Mouse (Mus musculus) stomach, embryonic 16.5 days (tissue): ENCODE measurements around the gene Sdc4. TPM values are rescaled to one million over a fixed set of nuclear protein-coding genes. Genes with fewer than 3 reads are reported as not detected.

Source experiments
- ATAC-seq: fragments of 200-750 bp; cut with Nextera tagmentation; 2 replicates; pipeline ENCODE4 v1.8.0; 2017; ENCODE audit warnings: moderate number of reproducible peaks, moderate TSS enrichment; ENCODE audit not compliant: insufficient read depth, low FRiP score
- H3K27ac ChIP-seq: fragments of 300-500 bp; sonication (generic); 2 replicates; pipeline ENCODE4 v1.5.1; 2014; ENCODE audit warnings: low read length
- H3K27me3 ChIP-seq: fragments of 300-500 bp; sonication (generic); 2 replicates; pipeline ENCODE4 v1.6.1; 2014; ENCODE audit warnings: low read length, control low read depth, mixed read lengths; ENCODE audit not compliant: control insufficient read depth, insufficient read depth
- H3K36me3 ChIP-seq: fragments of 300-500 bp; sonication (generic); 2 replicates; pipeline ENCODE4 v1.6.1; 2014; ENCODE audit warnings: low read length; ENCODE audit not compliant: control insufficient read depth, insufficient read depth
- H3K4me1 ChIP-seq: fragments of 300-500 bp; sonication (generic); 2 replicates; pipeline ENCODE4 v1.6.1; 2014; ENCODE audit warnings: low read length, control low read depth, mixed read lengths; ENCODE audit not compliant: control insufficient read depth, insufficient read depth
- H3K4me2 ChIP-seq: fragments of 300-500 bp; sonication (generic); 2 replicates; pipeline ENCODE4 v1.6.1; 2014; ENCODE audit warnings: low read depth, low read length, mixed read lengths
- H3K4me3 ChIP-seq: fragments of 300-500 bp; sonication (generic); replicated peaks from 2 replicates; pipeline ENCODE4 v1.5.1; 2014; ENCODE audit warnings: mild to moderate bottlenecking, low read length
- H3K9ac ChIP-seq: fragments of 300-500 bp; sonication (generic); 2 replicates; pipeline ENCODE4 v1.6.1; 2014; ENCODE audit warnings: low read length
- H3K9me3 ChIP-seq: fragments of 300-500 bp; sonication (generic); replicated peaks from 2 replicates; pipeline ENCODE4 v1.6.1; 2016; ENCODE audit warnings: low read length, control low read depth; ENCODE audit not compliant: control insufficient read depth
- WGBS: fragments of 180-500 bp; shearing (Covaris S2); extraction: QIAGEN DNeasy Blood & Tissue Kit; methylation state at CpG from one replicate; pipeline ENCODE4 v1.1.7; 2014; 5-methylcytosine and 5-hydroxymethylcytosine counted together
- polyA plus RNA-seq: library from polyadenylated mRNA; unstranded; fragments of >200 nt; fragmentation: Nextera tagmentation; extraction: Ambion mirVana; gene quantifications from 2 replicates; pipeline ENCODE4 v1.2.1, GENCODE M21; 2015

Gene Sdc4
- polyA plus RNA-seq, 1 experiment from 2014 or later, result 150 TPM

DNA sequence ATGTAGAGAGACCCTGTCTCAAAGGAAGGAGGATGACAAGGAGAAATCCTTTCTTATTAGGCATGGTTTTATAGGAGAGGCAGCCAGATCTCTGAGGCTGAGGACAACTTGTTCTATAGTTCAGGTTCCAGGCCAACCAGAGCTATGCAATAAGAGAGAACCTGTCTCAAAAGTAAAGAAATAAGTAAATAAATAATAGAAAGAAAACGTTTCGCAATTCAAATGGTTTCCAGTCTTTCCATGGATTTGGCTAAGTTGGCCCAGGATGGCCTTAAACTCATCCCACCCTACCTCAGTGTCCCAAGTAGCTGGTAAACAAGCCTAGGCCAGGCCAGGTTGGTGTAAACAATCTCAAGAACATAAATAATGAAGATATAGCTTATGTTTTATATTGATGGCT lies 1.0 kb upstream of the Sdc4 start:
- no peaks in the 10 kb centered on the region for H3K9me3 ChIP-seq
- H3K36me3 ChIP-seq, result no peaks in the 10 kb centered on the region
- WGBS, result 71% methylated on average over 2 of the region's 2 CpGs
- H3K4me3 ChIP-seq, result no peak overlapping the region
- no peaks in the 10 kb centered on the region for H3K27me3 ChIP-seq
- H3K9ac ChIP-seq, result no peak overlapping the region
- H3K4me2 ChIP-seq, result no peak overlapping the region
- H3K27ac ChIP-seq, result no peak overlapping the region
- peaks cover 34% of the 10 kb centered on the region for H3K4me1 ChIP-seq
- no peak for ATAC-seq

DNA sequence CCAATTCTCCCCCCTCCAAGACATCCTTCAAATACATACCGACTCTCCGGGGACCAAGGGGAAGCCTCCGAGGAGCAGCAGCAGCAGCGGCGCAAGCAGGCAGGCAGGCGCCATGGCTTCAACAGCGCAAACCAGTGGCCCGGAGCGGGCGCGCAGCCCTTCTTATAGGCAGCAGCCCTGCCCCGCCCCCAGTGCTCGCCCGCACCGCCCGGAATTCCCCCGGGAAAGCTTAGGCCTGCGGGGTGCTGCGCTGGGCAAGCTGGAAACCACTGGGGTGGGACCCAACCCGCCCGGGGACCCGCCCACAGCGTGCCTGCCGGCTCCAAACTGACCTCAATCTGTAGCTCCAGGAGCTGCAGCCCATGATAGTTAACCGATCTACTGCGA lies 643 bp downstream of the Sdc4 start:
- H3K4me3 ChIP-seq, result peak overlapping the region; percentile 70
- peaks cover 34% of the 10 kb centered on the region for H3K4me1 ChIP-seq
- no peaks in the 10 kb centered on the region for H3K9me3 ChIP-seq
- H3K9ac ChIP-seq, result peak overlapping the region; percentile 81
- H3K4me2 ChIP-seq, result peak overlapping the region; percentile 60
- H3K36me3 ChIP-seq, result no peaks in the 10 kb centered on the region
- peak; percentile 93 for ATAC-seq
- 0% methylated on average over 26 of the region's 26 CpGs for WGBS
- H3K27me3 ChIP-seq, result no peaks in the 10 kb centered on the region
- H3K27ac ChIP-seq, result peak overlapping the region; percentile 86

DNA sequence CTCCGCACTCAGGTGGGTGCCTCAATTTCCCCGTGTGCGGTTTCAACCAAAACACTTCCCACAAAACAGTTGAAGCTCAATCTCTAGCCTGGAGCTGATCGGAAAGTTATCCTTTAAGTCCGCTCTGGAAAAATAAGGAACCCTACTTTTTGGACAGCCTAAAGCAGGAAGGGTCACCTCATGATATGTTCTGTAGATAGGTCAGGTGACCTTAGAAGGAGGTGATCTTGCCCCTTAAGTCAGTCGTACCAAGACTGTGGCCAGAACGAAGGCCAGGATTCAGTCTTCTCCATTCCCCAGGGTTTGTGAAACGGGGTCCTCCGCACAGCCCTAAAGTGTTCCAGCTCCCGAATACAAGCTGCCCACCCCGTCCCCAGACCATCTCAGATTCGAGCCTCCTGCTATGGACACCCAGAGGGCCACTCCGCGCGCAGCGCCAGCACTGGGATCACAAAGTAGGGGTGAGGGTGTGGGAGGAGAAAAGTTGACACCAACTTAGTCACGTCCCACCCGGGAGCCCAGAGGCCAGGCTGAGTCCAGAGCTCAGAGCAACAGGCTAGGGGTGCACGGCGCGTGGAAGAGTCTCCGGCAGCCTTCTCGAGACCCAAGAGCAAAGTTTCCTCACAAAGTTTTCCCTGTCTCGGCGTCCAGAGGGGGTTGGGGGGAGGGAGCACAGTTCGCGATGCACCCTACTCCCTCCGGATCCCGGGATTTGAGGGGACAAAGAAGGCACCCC lies 1.2 kb downstream of the Sdc4 start:
- peak overlapping the region; percentile 86 for H3K27ac ChIP-seq
- WGBS, result 2% methylated on average over 29 of the region's 29 CpGs
- H3K9ac ChIP-seq, result peak overlapping the region; percentile 81
- peak overlapping the region; percentile 60 for H3K4me2 ChIP-seq
- no peaks in the 10 kb centered on the region for H3K9me3 ChIP-seq
- H3K4me1 ChIP-seq, result peaks cover 39% of the 10 kb centered on the region
- no peaks in the 10 kb centered on the region for H3K36me3 ChIP-seq
- peak; percentile 61 for ATAC-seq
- no peaks in the 10 kb centered on the region for H3K27me3 ChIP-seq
- peak overlapping the region; percentile 70 for H3K4me3 ChIP-seq

DNA sequence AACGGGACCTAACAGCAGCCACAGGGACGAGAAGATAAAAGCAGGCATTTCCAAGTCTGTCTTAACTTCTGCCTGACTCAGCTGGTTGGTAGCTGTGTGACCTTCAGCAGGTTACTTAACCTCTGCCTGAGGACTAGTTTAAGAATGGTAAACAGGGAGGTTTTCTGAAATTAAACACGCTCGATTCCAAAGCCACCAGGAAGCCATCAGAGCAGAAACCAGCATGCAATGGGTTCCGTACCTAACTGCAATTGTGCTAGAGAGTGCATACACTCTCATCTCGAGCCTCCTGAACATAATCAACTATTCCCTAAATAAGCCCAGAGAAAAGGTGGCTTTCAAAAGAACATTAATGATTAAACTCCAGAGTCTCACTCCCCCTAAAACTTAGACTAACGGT lies 2.0 kb downstream of the Sdc4 start:
- no peak for ATAC-seq
- Histone ChIP-seq H3K4me2 (peak overlapping the region; percentile 60), H3K4me3 (peak overlapping the region; percentile 70), H3K27ac (peak overlapping the region; percentile 86), H3K27me3 (no peaks in the 10 kb centered on the region), H3K9ac (peak overlapping the region; percentile 81), H3K36me3 (no peaks in the 10 kb centered on the region), H3K9me3 (no peaks in the 10 kb centered on the region), H3K4me1 (peaks cover 46% of the 10 kb centered on the region)
- WGBS, result 30% methylated on average over 7 of the region's 7 CpGs

DNA sequence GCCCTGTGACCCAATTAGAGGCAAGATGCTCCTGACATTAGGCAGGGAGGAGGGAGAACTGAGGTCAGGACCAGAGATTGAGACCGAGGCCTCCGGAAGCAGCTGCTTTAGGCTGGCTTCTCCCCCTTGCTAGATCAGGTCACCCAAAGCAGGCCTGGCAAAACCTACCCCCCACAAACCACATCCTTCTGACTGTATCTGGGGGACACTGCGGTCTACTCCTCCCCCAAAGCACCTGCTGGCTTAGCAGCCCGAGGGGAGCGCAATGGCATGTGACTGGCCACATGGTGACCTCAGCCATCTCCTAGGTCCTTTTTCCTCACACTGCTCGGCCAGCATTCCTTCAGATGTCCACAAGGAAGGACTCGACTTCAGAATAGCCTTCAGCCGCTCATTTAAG lies 2.5 kb downstream of the Sdc4 start:
- Histone ChIP-seq H3K27me3 (no peaks in the 10 kb centered on the region), H3K27ac (peak overlapping the region; percentile 86), H3K4me3 (peak overlapping the region; percentile 70), H3K36me3 (no peaks in the 10 kb centered on the region), H3K9me3 (no peaks in the 10 kb centered on the region), H3K9ac (peak overlapping the region; percentile 81), H3K4me2 (peak overlapping the region; percentile 60), H3K4me1 (peaks cover 51% of the 10 kb centered on the region)
- no peak for ATAC-seq
- WGBS, result 39% methylated on average over 8 of the region's 8 CpGs

DNA sequence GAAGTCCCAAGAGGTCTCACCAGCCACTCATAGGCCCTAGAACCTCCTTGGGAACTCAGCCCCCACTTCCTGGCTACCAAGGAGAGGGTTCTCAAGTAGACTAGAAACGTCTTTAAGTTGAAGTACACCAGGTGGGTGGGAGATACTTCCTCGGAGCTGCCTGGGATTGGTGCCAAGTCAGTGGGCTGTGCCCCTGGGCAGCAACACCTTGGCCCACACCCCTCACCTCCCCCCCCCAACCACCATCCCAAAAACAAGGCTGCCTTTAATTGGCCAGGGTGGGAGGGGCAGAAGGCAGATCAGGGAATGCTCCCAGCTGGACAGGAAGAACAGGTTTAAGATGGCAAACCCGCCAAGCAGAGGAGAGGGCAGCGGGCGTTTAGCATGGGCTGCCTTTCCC lies 3.4 kb downstream of the Sdc4 start:
- peak overlapping the region; percentile 60 for H3K4me2 ChIP-seq
- H3K4me3 ChIP-seq, result peak overlapping the region; percentile 70
- H3K4me1 ChIP-seq, result peaks cover 59% of the 10 kb centered on the region
- H3K9me3 ChIP-seq, result no peaks in the 10 kb centered on the region
- 45% methylated on average over 5 of the region's 5 CpGs for WGBS
- no peak for ATAC-seq
- no peak overlapping the region for H3K9ac ChIP-seq
- peak overlapping the region; percentile 86 for H3K27ac ChIP-seq
- no peaks in the 10 kb centered on the region for H3K27me3 ChIP-seq
- H3K36me3 ChIP-seq, result no peaks in the 10 kb centered on the region

DNA sequence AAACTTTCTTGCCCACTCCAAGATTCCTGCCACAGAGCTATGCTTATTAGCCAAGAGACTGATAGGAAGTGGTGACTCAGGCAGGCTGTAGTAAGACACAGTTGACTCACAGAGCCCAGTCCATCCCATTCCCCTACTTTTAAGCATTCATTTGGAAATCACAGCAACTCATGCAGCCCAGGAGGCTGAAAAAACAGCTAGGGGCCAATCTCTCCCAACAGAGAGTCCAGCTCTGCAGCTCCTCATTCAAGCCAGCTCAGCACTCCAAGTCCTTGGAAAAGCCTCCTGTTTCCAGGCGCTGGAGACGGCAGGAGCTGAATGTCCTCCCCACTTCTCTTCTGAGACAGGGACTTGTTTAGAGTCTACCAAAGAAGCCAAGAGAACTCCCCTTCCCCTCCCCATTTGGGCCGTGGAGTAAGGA lies 4.7 kb downstream of the Sdc4 start:
- no peak overlapping the region for H3K9ac ChIP-seq
- H3K27ac ChIP-seq, result peak overlapping the region; percentile 58
- H3K4me3 ChIP-seq, result no peak overlapping the region; the same call in 1 of the 2 replicates

DNA sequence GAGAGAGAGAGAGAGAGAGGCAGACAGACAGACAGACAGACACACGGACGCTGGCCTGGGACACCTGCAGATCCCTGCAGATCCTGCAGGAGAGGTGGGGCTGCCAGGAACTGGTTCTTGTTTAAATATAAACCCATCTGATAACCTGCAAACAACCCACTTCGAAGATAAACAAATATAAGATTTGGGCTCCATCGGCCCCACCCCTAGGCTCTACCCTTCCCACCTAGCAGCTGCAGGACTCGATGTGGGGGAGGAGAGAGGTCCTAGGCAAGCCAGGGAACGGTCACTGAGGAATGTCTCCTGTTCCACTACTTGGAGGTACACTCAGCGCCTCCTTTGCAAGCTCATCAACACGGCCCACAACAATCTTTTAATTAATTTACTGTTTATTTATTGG lies 5.4 kb downstream of the Sdc4 start:
- H3K27ac ChIP-seq, result peak overlapping the region; percentile 91
- no peak overlapping the region for H3K9ac ChIP-seq
- no peaks in the 10 kb centered on the region for H3K9me3 ChIP-seq
- H3K36me3 ChIP-seq, result no peaks in the 10 kb centered on the region
- H3K27me3 ChIP-seq, result no peaks in the 10 kb centered on the region
- no peak overlapping the region; the same call in 1 of the 2 replicates for H3K4me3 ChIP-seq
- peaks cover 75% of the 10 kb centered on the region for H3K4me1 ChIP-seq
- WGBS, result 39% methylated on average over 8 of the region's 8 CpGs
- peak; percentile 41 for ATAC-seq
- H3K4me2 ChIP-seq, result peak overlapping the region; percentile 60; the same call in 1 of the 2 replicates

More for the DNA sequence above, 4.7 kb downstream of the Sdc4 start:
- H3K9me3 ChIP-seq, result no peaks in the 10 kb centered on the region
- H3K27me3 ChIP-seq, result no peaks in the 10 kb centered on the region
- 54% methylated on average over 3 of the region's 3 CpGs for WGBS
- H3K4me2 ChIP-seq, result peak overlapping the region; percentile 60
- no peak for ATAC-seq
- no peaks in the 10 kb centered on the region for H3K36me3 ChIP-seq
- peaks cover 71% of the 10 kb centered on the region for H3K4me1 ChIP-seq

DNA sequence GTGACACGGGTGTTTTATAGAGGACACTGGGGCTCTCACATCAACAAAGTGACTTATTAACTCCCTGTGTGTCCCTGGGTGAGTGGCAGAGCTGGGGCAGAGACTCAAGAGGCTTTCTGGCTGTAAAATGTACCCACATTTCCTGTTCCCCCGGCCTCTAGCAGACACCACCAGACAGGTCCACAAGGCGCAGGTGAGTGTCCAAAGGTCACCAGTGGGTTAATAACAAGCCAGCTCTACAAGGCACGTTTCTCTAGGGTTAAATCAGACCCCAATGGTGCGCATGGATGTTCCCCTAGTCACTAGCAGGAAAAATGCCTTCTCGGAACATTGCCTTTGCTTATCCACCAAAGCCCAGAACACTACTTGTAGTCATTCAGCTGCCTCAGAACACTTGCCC lies 6.0 kb downstream of the Sdc4 start:
- H3K9me3 ChIP-seq, result no peaks in the 10 kb centered on the region
- H3K36me3 ChIP-seq, result no peaks in the 10 kb centered on the region
- H3K4me2 ChIP-seq, result peak overlapping the region; percentile 46
- peaks cover 80% of the 10 kb centered on the region for H3K4me1 ChIP-seq
- H3K27ac ChIP-seq, result peak overlapping the region; percentile 91
- H3K27me3 ChIP-seq, result no peaks in the 10 kb centered on the region
- peak overlapping the region; percentile 12 for H3K4me3 ChIP-seq
- WGBS, result 45% methylated on average over 6 of the region's 6 CpGs
- ATAC-seq, result no peak
- H3K9ac ChIP-seq, result peak overlapping the region; percentile 8; the same call in 1 of the 2 replicates
